Mouse (Mus musculus): ENCODE measurements around the gene Zfp663.

Gene Zfp663

GRCm38 (mm10) chr2:165316837-165317473 lies 51.6 kb downstream of the Zfp663 start:
- POLR2A ChIA-PET: interaction anchor here in 2 of 4 experiments (1.1 to 2.3 kb wide), 4 partner anchors 9 to 11 kb away, joined by 3 to 8 read pairs (median 4); partner anchors contain the start of gene Elmo2 (in 1 of the 2)
- CTCF ChIA-PET: interaction anchor here in 3 of 4 experiments (1.0 to 1.5 kb wide), 3 partner anchors 17 to 461 kb away, joined by 3 to 5 read pairs (median 4); no protein-coding TSS in a partner anchor

GRCm38 (mm10) chr2:165316204-165316603 lies 52.3 kb downstream of the Zfp663 start:
- ChIA-PET POLR2A (interaction anchor here in 2 of 4 experiments (1.1 to 2.3 kb wide), 4 partner anchors 8 to 11 kb away, joined by 3 to 8 read pairs (median 4); partner anchors contain the start of gene Elmo2 (in 1 of the 2)), CTCF (interaction anchor here in 2 of 4 experiments (0.6 to 1.5 kb wide), 3 partner anchors 16 to 96 kb away, joined by 3 to 5 read pairs (median 4); no protein-coding TSS in a partner anchor)

DNA sequence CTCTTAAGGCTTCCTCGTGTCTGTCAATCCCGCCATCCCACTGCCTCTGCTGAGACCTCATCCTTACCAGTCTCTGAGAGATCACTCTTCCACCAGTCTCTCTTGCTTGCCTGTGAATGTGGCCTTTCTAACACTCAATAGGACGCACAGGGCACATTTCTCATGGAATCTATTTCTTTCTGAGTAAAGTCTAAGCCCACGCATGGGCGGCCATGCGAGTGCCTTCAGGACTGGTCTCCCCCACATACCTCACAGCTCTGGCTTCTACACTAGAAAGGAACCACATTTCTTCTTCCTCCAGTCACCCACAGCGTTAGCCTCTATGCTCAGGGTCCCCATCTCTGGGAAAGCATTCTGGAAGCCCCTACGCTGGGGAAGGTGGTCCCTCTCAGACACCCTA lies 54.3 kb downstream of the Zfp663 start:
- ChIA-PET CTCF (no interaction called here), POLR2A (interaction anchor here in 2 of 4 experiments (0.9 to 2.2 kb wide), 4 partner anchors 9 to 13 kb away, joined by 3 to 6 read pairs (median 3); partner anchors contain the start of gene Elmo2 (in 1 of the 2))

GRCm38 (mm10) chr2:165312381-165312780 lies 56.1 kb downstream of the Zfp663 start:
- ChIA-PET POLR2A (interaction anchor here in 2 of 4 experiments (1.0 to 2.2 kb wide), 4 partner anchors 8 to 33 kb away, joined by 3 to 6 read pairs (median 4); partner anchors contain the start of gene Elmo2 (in 2 of the 2)), CTCF (interaction anchor here in 2 of 4 experiments (0.5 to 1.4 kb wide), 2 partner anchors 25 to 41 kb away, joined by 3 read pairs; no protein-coding TSS in a partner anchor)

GRCm38 (mm10) chr2:165311577-165311976 lies 57.0 kb downstream of the Zfp663 start:
- ChIA-PET POLR2A (interaction anchor here in 2 of 4 experiments (1.0 to 2.6 kb wide), 2 partner anchors 9 to 24 kb away, joined by 3 to 11 read pairs; partner anchors contain the start of gene Slc35c2 (in 1 of the 2)), CTCF (interaction anchor here in 1 of 4 experiments (0.6 kb wide), 1 partner anchor 303 kb away, joined by 3 read pairs; no protein-coding TSS in a partner anchor)

GRCm38 (mm10) chr2:165310818-165311425 lies 57.6 kb downstream of the Zfp663 start:
- CTCF ChIA-PET: interaction anchor here in 1 of 4 experiments (0.6 kb wide), 1 partner anchor 302 kb away, joined by 3 read pairs; no protein-coding TSS in a partner anchor
- POLR2A ChIA-PET: interaction anchor here in 2 of 4 experiments (1.3 to 2.6 kb wide), 2 partner anchors 23 kb away, joined by 3 to 11 read pairs; partner anchors contain the start of gene Slc35c2 (in 2 of the 2)

- ChIA-PET CTCF (interaction anchor here in 2 of 4 experiments (0.8 to 1.0 kb wide), 2 partner anchors 29 kb away, joined by 3 read pairs; no protein-coding TSS in a partner anchor), POLR2A (interaction anchor here (0.6 to 2.5 kb wide), 8 partner anchors 9 to 42 kb away, joined by 3 to 8 read pairs (median 6); partner anchors contain the start of genes Slc35c2 (in 2 of the 4) and Elmo2 (in 1 of the 4))
Measured at GRCm38 (mm10) chr2:165307801-165308200, 60.7 kb downstream of the Zfp663 start.

DNA sequence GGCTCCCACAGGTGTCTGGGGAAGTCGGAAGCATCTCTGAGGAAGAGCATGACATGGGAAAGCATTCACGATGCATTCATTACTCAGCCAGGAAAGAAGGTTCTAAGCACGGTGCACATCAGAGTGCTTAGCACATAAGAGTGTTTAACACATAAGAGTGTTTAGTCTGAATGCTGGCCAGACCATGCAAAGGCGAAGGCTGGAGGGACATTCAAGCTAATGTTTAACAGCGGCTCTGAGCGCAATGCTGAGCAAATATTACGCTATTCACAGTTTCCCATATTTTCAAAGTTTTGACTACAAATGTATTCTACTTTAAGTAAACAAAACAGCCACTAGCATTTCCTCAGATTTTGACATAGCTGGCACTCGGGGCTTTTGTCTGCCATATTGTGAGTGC lies 63.1 kb downstream of the Zfp663 start:
- POLR2A ChIA-PET: interaction anchor here in 3 of 4 experiments (0.5 to 2.5 kb wide), 4 partner anchors 14 to 251 kb away, joined by 3 to 8 read pairs (median 4); partner anchors contain the start of gene Slc35c2 (in 2 of the 3)

DNA sequence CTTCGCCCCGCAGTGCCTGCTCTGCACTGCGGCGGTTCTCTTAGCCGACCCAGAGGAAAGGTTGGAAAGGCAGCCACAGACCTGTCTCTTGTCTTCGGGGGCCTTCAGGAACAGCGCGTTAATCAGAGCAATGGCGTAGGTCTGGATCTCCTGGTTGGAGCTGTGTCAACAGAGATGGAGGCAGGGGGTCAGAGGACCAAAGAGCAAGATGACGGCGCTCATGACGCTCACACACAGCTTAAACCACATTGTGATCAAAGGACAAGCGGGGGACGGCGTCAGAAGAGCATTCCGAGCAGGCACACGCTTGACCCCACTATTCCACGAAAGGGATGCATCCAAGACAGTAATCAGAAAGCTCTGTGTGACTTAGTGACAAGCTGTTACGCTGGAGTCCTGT lies 63.7 kb downstream of the Zfp663 start:
- CTCF ChIA-PET: no interaction called here
- POLR2A ChIA-PET: interaction anchor here in 3 of 4 experiments (0.5 to 2.1 kb wide), 3 partner anchors 14 to 252 kb away, joined by 3 to 7 read pairs (median 3); partner anchors contain the start of gene Slc35c2 (in 1 of the 3)

More for the DNA sequence above, 63.1 kb downstream of the Zfp663 start:
- CTCF ChIA-PET: interaction anchor here in 1 of 4 experiments (0.6 kb wide), 1 partner anchor 228 kb away, joined by 3 read pairs; no protein-coding TSS in a partner anchor

DNA sequence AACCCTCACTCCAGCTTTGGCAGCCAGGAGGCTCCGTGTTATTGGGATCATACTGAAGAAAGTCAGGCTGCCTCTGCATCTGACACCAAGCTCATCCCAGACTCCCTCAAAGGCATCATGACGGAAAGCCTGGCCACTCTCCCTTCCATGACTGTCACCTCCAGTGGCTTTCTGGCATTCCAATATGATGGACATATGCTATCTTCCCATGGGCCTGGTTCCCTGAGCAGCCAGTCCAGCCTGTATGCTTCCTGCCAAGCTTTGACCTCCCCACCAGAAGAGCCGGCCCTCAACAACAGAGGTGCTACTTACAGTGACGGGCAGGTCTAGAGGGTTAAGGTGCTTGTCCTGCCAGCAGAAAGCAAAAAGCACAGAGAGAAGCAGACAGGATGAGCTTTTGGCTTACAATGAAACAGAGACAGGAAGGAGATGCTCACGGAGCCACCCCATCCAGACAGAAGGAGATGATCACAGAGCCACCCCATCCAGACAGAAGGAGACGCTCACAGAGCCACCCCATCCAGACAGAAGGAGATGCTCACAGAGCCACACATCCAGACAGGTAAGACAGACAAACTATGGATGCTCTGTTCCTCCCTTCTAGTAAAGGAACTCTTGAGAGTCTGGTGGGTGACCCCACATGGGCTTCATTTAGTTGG lies 65.0 kb downstream of the Zfp663 start:
- ChIA-PET POLR2A (interaction anchor here in 2 of 4 experiments (0.6 to 2.1 kb wide), 3 partner anchors 16 to 46 kb away, joined by 3 to 7 read pairs (median 3); partner anchors contain the start of gene Slc35c2 (in 1 of the 2)), CTCF (interaction anchor here in 1 of 4 experiments (0.7 to 0.9 kb wide), 2 partner anchors 33 to 403 kb away, joined by 3 to 4 read pairs; no protein-coding TSS in a partner anchor)

GRCm38 (mm10) chr2:165301409-165301808 lies 67.1 kb downstream of the Zfp663 start:
- CTCF ChIA-PET: interaction anchor here in 2 of 4 experiments (0.7 to 0.9 kb wide), 2 partner anchors 36 to 444 kb away, joined by 3 read pairs; no protein-coding TSS in a partner anchor
- POLR2A ChIA-PET: interaction anchor here in 3 of 4 experiments (1.1 to 6.3 kb wide), 4 partner anchors 12 to 14 kb away, joined by 3 to 32 read pairs (median 14); partner anchors contain the start of gene Slc35c2 (in 3 of the 3)

All from embryonic stem cell, embryonic (primary cell).